Mouse (Mus musculus) layer of hippocampus, adult 8-10 months (tissue): ENCODE data around the gene Tcte1. TPM values are rescaled to one million over a fixed set of nuclear protein-coding genes. Genes with fewer than 3 reads are reported as not detected.

Source experiments
- DNase-seq, 2 experiments: peaks; one replicate each; pipeline ENCODE4 v3.0.0; 2022; ENCODE audit warnings: low spot score in 2 of 2
- total RNA-seq, 4 experiments: library from RNA; stranded (reverse); gene quantifications; 2 replicates each; pipeline ENCODE4 v1.2.4; 2022

Gene Tcte1
- total RNA-seq, 4 experiments from 2014 or later = 0.92 to 1.3 (median 1.1) TPM

DNA sequence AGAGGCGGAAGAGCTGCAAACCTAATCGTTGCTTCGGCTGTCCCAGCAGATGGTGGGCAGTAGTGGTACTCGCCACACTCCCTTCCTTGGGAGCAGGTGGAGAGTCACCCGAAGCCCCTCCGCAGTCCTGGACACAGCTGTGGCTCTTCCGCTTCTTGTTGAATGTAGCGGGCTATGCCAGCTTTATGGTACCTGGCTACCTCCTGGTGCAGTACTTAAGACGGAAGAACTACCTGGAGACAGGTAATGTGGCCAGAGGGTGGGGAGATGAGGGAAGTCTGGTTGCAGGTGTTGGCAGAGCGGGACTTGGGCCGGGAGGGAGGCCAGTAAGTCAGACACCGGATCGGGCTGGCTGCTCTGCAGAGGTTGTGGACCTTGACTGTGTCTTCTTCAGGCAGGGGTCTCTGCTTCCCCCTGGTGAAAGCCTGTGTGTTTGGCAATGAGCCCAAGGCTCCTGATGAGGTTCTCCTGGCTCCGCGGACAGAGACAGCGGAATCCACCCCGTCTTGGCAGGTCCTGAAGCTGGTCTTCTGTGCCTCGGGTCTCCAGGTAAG is 41.4 kb downstream of the Tcte1 start:
- DNase-seq = no peak

DNA sequence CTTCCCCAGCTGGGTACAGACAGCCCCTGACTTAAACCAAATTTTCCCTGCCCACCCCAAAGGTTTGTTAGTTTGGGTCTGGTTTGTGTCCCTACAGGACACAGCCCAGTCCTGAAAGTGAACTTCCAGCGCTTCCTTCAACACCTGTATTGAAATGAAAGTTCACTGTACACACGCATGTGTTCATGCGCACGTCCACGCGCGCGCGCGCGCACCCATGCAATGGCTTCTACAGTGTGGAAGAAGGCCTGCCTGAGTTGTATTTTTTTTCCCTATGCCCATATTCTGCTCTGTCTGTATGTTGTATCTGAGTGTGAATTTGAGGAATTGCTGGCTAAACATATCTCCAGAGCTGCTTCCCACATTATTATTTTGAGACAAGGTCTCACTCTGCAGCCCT is 41.9 kb downstream of the Tcte1 start:
- no peak for DNase-seq

DNA sequence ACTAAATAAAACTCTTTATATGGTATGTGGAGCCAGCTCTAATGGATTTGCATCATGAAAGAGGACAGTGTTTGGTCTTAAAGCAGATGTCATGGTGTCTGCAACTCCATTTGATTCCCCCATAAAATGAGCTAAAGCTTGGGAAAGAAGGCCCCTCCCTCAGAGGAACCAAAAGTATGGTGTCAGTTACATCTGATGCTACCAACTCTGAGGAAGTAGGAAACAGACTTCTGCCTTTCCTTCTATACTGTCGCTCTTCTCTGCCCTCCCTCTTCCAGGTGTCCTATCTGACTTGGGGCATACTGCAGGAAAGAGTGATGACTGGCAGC is 42.8 kb downstream of the Tcte1 start:
- DNase-seq = no peak

DNA sequence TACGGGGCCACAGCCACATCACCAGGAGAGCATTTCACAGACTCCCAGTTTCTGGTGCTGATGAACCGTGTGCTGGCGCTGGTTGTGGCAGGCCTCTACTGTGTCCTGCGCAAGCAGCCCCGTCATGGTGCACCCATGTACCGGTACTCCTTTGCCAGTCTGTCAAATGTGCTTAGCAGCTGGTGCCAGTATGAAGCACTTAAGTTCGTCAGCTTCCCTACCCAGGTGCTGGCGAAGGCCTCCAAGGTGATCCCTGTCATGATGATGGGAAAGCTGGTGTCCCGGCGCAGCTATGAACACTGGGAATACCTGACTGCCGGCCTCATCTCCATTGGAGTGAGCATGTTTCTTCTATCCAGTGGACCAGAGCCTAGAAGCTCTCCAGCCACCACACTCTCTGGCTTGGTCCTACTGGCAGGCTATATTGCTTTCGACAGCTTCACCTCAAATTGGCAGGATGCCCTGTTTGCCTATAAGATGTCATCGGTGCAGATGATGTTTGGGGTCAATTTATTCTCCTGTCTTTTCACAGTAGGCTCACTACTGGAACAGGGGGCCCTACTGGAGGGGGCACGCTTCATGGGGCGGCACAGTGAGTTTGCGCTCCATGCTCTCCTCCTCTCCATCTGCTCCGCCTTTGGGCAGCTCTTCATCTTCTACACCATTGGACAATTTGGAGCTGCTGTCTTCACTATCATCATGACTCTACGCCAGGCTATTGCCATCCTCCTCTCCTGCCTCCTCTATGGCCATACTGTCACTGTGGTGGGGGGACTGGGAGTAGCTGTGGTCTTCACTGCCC is 43.3 kb downstream of the Tcte1 start:
- peak in 1 of 2 experiments; percentile 46 for DNase-seq

DNA sequence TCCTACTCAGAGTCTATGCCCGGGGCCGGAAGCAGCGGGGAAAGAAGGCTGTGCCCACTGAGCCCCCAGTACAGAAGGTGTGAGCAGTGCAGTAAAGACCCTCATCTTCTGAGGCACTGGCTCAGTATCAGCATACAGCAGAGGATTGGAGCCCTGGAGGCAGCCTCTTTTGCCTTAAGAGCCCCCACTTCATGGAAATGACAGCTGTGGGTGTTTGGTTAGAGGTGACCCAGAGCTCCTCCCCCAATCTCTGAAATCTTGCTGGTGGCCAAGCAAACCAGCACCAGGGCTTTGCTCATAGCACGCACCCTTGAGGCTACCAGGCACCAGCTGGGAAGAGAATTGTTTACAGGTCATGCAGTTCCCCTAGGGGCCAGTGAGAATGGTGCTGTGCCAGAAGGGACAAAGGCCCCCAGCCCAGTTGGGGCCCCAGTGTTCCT is 43.9 kb downstream of the Tcte1 start:
- DNase-seq = no peak

DNA sequence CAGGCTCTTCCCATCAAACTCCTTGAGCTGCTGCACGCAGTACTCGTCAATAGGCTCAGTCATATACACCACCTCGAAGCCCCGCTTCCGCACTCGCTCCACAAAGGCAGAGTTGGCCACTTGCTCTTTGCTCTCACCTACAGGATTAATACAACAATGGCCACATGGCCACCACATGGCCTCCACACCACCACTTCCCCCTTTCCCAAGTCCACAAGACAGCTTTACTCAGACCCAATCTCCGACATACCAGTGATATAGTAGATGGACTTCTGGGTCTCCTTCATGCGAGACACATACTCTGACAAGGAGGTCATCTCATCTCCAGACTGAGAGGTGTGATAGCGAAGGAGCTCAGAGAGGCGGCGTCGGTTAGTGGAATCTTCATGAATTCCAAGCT is 45.8 kb downstream of the Tcte1 start:
- DNase-seq = no peak

DNA sequence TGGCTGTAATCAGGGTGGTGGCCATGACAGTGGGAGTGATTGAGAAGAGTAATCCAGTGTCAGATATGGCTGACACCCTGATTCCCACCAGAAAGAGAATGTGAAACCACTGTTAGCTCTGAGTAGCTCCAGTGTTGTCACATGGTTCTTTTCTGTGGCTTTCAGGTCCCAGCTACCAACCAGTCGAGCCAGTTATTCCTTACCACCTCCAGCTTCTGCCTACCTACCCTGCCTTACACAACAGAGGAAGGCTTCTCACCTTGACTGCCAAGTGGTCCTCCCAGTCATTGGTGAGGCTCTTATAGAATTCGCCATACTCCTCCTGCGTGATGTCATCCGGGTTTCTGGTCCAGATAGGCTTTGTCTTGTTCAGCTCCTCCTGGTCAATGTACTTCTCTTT is 46.8 kb downstream of the Tcte1 start:
- no peak for DNase-seq

DNA sequence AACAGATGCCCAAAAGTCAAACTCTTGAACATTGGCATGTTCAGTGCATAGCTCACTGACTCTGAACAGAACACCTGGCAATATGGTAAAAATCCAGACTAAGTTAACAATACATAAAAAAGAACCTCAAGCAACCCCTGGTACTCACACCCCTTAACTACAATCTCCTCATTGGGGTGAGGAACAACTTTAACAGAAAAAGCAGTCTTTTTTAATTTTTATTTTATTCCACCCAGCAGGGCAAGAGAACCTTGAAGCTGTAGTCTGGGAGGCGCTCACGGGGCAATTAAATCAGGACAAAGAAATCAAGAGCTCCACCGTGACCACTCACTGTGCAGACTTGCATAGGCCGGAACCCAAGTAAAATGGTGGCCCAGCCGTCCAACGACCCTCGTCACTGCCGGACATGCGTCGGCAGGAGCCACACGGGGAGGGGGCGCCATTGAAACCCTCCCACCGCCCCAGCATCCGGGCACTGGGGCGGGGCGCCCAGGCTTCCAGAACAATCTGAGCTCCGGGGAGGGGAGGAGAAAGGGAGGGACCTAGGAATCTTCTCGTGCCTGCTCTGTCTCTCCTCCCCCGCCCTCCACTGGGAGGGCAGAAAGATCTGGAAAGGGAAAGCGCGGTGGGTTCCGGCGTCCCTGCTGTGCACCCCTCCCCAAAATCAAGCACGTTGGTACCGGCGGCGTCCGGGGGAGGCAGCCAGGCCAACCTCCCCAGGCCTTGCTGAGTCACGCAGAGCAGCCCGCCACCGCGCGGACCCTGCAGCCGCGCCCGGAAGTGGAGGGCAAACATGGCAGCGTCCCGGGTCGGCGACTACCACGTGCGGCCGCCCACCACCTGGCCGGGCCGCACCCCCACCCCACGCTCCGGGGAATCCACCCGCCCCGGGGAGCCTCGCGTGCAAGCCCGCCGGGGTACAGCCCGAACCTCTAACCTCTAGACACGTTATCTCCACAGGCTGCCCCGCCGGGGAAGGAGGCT is 49.2 kb downstream of the Tcte1 start:
- DNase-seq = peak; percentile 57 to 62

DNA sequence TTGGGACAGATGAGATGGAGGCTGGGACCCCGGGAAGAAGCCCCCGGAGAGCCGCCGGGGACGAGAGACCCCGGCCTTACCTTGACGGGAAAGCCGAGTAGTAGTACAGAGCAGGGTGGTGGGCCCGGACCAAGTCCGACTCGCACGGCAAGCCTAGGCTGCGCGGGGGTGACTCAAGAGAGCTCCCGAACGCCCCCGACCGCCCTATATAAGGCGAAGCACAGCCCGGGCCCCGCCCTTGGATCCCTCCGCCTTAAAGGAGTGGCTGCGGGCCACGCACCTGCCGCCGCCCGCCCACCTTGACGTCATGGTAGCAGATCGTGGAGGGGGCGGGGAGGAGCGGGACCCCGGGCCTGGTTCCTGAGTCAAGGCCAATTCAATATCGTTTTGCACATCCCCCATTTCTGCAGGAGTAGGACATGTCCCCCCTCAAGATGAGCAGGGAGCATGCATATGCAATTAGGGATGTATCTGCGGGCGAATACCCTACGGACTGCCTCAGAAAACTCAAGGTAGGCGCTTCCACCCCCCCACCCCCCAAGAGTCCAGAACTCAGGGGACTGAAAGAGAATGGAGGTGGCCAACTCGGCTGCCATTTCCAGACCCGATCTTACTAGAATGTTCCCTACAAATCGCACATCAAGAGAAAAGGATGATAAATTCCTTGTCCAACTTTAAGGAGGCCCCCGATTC is 50.0 kb downstream of the Tcte1 start, which contains the start of gene Hsp90ab1:
Gene Hsp90ab1 (minus strand): TSS at position 185 of the 693 bp plus-strand sequence.
- DNase-seq = peak; percentile 96 to 99

DNA sequence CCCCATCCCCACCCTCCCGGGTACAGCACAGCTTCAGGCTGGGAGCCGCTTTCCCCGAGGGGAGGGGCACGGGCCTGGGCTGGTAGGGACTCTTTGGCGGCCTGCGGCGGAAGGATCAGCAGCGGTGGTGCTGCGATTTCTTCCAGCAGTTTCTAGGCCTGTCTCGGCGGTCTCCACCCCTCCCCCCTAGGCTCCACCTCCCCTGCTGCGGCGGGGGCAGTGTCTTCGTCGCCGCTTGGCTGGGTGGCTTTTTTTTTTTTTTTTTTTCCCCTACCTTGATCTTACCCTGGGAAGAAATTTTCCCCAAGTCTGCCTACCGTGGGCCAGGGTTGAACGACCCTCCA is 50.5 kb downstream of the Tcte1 start:
- peak; percentile 93 to 98 for DNase-seq

DNA sequence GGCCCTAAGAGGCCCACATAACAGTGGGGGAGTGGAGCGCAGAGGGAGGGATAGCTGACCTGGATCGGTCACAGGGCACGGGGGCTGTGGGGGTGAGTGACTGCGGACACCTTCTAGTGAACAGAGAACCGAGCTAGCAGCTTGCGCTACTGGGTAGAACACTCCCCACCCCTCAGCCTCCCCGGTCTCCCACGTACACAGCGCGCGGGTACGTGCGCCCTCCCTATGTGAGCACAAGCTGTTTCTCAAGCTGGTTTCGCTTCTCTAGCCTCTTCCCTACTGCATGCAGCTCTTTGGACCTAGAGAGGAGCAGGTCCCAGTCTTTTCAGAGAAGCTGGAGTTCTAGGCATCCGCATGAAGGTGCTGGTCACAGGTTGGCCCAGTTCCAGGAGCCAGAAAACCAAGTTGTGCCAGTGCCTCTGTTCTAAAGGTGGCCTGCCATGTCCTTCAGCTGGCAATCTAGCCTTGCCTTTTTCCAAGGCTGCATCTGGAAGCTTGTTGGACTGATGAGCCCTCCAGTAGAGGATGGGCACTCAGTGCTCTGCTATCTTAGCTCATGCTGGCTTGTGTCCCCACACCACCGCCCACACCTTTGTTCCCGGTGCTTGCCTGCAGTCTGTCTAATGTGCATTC is 51.0 kb downstream of the Tcte1 start:
- peak; percentile 87 to 88 for DNase-seq

DNA sequence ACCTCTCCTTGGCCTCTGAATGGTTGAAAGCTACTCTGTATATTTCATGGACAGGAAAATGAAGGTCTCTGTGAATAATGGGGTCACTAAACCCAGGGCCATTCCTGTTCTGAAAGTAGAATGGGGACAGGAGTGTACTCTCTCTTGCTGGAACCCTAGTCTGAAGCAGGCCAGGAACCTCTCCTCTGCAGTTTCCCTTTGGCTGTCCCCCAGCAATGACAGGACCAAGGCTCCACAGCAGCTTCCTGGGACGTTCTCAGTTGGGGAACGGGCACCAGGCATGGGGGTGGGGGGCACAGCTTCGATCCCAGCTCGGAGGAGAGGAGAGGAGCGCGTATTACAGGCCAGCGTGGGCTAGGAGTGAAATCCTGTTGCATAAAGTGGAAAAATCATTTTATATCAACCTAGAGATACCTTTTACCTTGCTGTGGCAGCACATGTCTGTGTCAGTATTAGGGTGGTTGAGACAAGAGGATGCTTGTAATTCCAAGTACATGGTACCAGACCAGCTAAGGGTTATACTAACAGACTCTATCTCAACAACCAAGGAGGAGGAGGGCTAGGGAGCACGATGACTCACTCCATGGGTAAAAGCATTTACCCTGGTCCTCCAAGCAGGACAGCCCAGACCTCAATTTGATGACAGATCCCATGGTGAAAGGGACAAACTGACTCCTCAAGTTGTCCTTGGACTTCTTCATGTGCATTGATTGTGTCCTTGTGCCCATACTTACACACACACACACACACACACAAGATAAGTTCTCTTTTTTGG is 52.1 kb downstream of the Tcte1 start:
- no peak for DNase-seq

DNA sequence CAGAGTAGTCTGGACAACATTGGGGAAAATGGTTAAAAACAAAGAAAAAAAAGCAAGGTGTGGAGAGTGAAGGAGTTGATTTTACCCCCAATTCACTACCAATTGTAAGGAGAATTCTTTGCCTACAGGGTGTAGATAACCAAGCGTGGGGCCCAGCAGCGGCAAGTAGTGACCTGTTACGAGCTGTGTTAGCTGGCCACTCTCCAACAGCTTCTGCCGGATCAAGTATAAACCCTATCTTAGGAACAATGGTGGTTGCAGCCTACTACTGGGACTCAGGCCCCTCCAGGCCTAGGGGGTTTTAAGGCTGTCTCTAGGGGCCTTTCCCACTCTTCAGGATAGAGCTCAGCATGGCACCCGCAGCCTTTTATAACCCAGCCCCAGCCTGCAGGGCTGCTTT is 55.0 kb downstream of the Tcte1 start:
- DNase-seq = no peak

DNA sequence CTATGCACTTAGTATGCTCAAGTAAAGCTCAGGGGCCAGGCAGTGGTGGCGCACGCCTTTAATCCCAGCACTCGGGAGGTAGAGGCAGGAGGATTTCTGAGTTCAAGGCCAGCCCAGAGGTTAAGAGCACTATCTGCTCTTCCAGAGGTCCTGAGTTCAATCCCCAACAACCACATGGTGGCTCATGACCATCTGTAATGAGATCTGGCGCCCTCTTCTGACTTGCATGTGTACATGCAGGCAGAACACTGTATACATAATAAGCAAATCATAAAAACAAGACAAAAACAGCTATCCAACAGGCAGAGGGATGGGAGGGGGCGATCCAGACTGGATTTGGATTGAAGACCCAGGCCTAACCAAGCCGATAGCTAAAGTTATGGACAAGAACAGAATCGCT is 55.6 kb downstream of the Tcte1 start:
- no peak for DNase-seq

DNA sequence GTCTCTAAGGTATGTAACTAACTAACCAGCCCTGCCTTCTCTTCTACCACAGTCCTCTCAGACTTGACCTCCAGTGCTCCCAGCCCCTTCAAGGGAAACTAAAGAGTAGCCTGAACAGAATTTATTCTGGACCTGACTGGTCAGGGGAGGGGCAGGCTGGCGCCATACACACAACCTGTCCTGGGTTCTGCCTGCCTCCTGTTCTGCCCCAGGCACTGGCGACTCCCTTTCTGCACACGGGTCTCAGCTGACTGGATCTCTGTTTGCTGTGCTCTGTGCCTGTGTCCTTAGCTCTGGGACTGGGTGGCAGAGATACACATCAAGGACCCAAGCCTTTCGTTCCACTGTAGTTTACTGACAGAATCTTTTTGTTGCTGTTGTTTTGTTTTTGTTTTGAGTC is 56.3 kb downstream of the Tcte1 start:
- DNase-seq = no peak

DNA sequence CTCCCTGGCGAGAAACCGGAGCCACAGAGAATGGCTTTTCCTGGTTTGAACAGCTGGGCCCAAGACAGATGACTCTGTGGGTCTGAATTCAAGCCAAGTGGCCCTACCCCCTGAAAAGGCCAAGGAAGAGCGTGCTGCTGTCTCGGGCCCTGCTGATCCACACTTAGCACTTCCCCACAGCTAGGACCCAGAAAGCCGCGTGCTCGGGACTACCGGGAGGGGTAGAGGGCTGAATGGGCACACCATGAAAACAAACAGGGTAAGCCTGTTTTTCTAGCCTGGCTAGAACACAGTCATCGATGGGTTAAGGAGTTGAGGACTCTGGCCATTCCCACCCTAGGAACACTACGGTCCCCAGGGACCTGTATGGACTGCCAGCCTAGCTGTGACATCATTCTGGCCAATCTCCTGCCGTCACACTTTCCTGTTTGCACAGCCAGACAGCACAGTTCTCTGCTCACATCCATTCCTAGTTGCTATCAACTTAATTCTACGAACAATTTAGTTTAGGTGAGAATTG is 57.8 kb downstream of the Tcte1 start:
- DNase-seq = no peak

DNA sequence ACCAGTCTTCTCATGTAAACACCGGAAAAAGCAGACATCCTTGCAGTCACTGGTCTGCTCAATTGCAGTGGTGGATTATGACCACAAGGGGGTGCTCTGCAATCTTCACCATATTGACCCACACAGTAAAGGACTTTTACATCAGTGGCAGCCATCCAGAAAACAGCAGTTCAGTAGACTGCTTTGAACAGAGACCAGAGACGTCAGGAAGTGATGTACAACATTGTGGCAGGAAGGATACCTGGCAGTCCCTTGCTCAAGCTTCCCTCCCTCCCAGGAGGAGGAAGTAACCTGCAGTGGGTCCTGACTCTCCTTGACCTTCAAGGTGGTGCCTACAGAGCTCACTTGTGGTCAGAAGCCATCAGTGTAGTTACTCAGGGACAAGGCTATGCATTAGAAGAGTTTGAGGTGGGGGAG is 58.3 kb downstream of the Tcte1 start:
- DNase-seq = peak in 1 of 2 experiments; percentile 64

DNA sequence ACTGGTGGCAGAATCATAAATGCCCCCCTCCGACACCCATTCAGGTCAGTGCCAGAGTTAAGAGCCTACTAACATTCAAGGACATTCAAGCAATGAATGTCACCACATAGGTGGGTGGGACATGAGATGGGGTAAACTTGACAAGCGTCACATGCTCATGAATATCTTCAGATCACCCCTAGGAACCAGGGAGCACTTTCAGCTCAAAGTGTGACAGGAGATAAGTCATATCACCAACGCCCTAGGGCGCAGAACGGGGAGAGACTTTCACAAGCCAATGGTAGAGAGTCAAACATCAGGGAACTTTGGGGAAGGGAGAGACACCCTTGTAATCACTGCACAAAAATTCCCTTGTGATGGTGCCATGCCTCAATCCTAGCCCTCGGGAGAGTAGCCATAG is 59.0 kb downstream of the Tcte1 start:
- no peak for DNase-seq

DNA sequence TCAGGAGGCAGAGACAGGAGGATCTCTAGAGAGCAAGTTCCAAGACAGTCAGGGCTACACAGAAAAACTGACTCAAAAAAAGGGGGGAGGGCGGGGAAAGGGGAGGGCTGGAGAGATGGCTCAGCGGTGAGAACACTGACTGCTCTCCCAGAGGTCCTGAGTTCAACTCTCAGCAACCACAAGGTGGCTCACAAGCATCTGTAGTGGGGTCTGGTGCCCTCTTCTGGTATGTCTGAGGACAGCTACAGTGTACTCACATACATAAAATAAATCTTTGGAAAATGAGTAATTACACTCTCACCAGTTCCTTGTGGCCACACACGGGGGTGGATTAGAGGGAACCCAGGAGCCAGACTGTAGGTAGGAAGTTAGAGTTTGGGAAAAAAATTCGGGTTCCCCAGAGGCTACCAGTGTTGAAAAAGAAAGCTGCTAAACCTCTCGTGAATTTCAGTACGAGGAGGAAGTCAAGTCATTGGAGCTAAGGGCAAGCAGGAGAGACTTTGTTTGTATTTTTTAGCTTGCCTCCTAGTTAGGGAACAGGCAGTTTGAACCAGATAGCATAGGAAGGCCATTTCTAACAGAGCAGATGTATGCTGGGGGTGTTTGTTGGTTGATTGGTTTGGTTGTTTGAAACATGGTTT is 59.6 kb downstream of the Tcte1 start:
- no peak for DNase-seq
